Mouse (Mus musculus) midbrain, postnatal 0 days (tissue): ENCODE measurements around the gene Nfia. TPM values are rescaled to one million over a fixed set of nuclear protein-coding genes. Genes with fewer than 3 reads are reported as not detected.

Experiments used
- ATAC-seq: fragments of 200-750 bp; cut with Nextera tagmentation; 2 replicates; pipeline ENCODE4 v1.8.0; 2017; ENCODE audit warnings: moderate number of reproducible peaks, mild to moderate bottlenecking, moderate TSS enrichment, moderate library complexity; ENCODE audit not compliant: low FRiP score
- DNase-seq: peaks from one replicate; pipeline ENCODE4 v3.0.0-alpha.2; 2015; ENCODE audit warnings: low spot score
- H3K27ac ChIP-seq: fragments of 300-500 bp; sonication (generic); 2 replicates; pipeline ENCODE4 v1.5.1; 2014; ENCODE audit warnings: low read depth, mild to moderate bottlenecking, low read length, mixed read lengths
- H3K27me3 ChIP-seq: fragments of 300-500 bp; sonication (generic); 2 replicates; pipeline ENCODE4 v1.6.1; 2014; ENCODE audit warnings: low read length, control low read depth, mixed read lengths; ENCODE audit not compliant: insufficient read depth
- H3K36me3 ChIP-seq: fragments of 300-500 bp; sonication (generic); 2 replicates; pipeline ENCODE4 v1.6.1; 2014; ENCODE audit warnings: low read length, control low read depth, mixed read lengths; ENCODE audit not compliant: insufficient read depth
- H3K4me1 ChIP-seq: fragments of 300-500 bp; sonication (generic); 2 replicates; pipeline ENCODE4 v1.6.1; 2014; ENCODE audit warnings: mild to moderate bottlenecking, control low read depth, antibody characterized with exemption, low read length, mixed read lengths; ENCODE audit not compliant: insufficient read depth
- H3K4me2 ChIP-seq: fragments of 300-500 bp; sonication (generic); 2 replicates; pipeline ENCODE4 v1.6.1; 2014; ENCODE audit warnings: low read depth, mild to moderate bottlenecking, low read length, mixed read lengths; ENCODE audit not compliant: poor library complexity, severe bottlenecking
- H3K4me3 ChIP-seq: fragments of 300-500 bp; sonication (generic); 2 replicates; pipeline ENCODE4 v1.5.1; 2014; ENCODE audit warnings: low read depth, mild to moderate bottlenecking, low read length, moderate library complexity
- H3K9ac ChIP-seq: fragments of 300-500 bp; sonication (generic); replicated peaks from 2 replicates; pipeline ENCODE4 v1.6.1; 2014; ENCODE audit warnings: mild to moderate bottlenecking, low read length, moderate library complexity, mixed read lengths; ENCODE audit not compliant: poor library complexity, severe bottlenecking
- H3K9me3 ChIP-seq: fragments of 300-500 bp; sonication (generic); 2 replicates; pipeline ENCODE4 v1.6.1; 2016; ENCODE audit warnings: low read length, control low read depth
- CTCF ChIP-seq: IDR thresholded peaks from 2 replicates; pipeline ENCODE4 v1.5.1; 2016; ENCODE audit warnings: antibody characterized with exemption, mild to moderate bottlenecking
- WGBS: fragments of 180-500 bp; shearing (Covaris S2); extraction: QIAGEN DNeasy Blood & Tissue Kit; methylation state at CpG from one replicate; pipeline ENCODE4 v1.1.7; 2014; 5-methylcytosine and 5-hydroxymethylcytosine counted together
- polyA plus RNA-seq: library from polyadenylated mRNA; unstranded; fragments of >200 nt; fragmentation: Nextera tagmentation; extraction: Ambion mirVana; gene quantifications from 2 replicates; pipeline ENCODE4 v1.2.1, GENCODE M21; 2015
- total RNA-seq: library from RNA; depleted of rRNA; stranded (reverse); fragments of >200 nt; gene quantifications from 2 replicates; pipeline ENCODE4 v1.2.3, GENCODE M21; 2014

Nfia gene
- total and polyA plus RNA-seq, 2 experiments from 2014 or later: 35.7 to 51.7 TPM

DNA sequence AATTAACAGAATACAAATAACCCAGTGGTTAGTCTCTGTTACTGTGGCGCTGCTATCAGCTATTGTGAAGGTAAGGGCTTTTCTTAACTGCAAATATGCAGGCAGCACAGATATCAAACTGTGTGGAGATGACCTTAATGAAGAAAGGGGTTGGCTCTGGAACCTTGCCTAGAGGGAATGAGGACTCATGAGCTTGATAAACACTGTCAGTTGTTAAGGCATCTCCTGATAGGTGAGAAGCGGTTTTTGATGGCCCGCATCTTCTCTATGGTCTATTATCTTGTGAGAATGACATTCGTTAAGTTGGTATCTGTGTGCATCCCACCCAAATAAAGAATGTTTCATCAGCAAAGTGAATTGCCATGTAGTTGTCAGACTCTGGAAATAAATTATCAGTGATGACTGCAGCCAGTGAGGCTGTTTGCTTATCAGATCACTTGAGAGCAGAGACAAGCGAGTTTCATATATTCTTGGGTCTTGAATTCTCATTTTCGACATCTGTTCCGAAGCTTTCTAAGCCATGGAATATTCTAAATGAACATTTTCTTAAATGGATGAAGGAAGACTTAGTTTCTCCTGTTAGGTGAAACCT lies 37.9 kb downstream of the Nfia start:
- 84% methylated on average over 7 of the region's 7 CpGs for WGBS
- H3K4me1 ChIP-seq: no peaks in the 10 kb centered on the region
- no peak overlapping the region for H3K4me2 ChIP-seq
- ATAC-seq (no peak), DNase-seq (no peak)
- no peak overlapping the region for H3K27ac ChIP-seq
- H3K9ac ChIP-seq: no peak overlapping the region
- H3K9me3 ChIP-seq: no peaks in the 10 kb centered on the region
- H3K4me3 ChIP-seq: no peak overlapping the region
- TF ChIP-seq CTCF: no peak
- H3K27me3 ChIP-seq: no peaks in the 10 kb centered on the region
- H3K36me3 ChIP-seq: no peaks in the 10 kb centered on the region

DNA sequence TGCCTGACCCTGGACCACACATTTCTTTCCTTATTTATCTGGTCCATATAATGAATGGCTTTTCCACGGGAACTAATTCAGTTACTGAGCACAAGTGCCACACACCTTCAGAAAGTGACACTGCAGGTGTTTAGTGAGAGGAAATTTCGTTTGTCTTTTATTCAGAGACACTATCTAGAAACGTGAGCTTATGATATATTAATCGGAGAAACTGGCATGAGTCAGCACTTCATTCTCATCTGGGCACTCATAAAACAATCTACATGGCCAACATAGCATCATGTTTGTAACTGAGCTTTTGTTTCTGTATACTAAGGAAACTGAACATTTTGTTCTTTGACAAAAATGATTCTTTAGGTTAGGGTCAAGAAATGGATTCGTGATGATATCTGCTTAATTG lies 40.5 kb downstream of the Nfia start:
- Histone ChIP-seq H3K27me3 (no peaks in the 10 kb centered on the region), H3K4me1 (no peaks in the 10 kb centered on the region), H3K27ac (no peak overlapping the region), H3K9me3 (no peaks in the 10 kb centered on the region), H3K4me3 (no peak overlapping the region), H3K4me2 (no peak overlapping the region), H3K36me3 (no peaks in the 10 kb centered on the region), H3K9ac (no peak overlapping the region)
- ATAC-seq (no peak), DNase-seq (no peak)
- WGBS: 86% methylated on average over 5 of the region's 5 CpGs
- TF ChIP-seq CTCF: no peak

GRCm38 (mm10) chr4:97813996-97814395 lies 41.5 kb downstream of the Nfia start:
- Histone ChIP-seq H3K9me3 (no peaks in the 10 kb centered on the region), H3K9ac (no peak overlapping the region), H3K4me2 (no peak overlapping the region), H3K4me3 (no peak overlapping the region), H3K27me3 (no peaks in the 10 kb centered on the region), H3K36me3 (no peaks in the 10 kb centered on the region), H3K4me1 (no peaks in the 10 kb centered on the region), H3K27ac (no peak overlapping the region)
- WGBS: 62% methylated on average over 4 of the region's 4 CpGs
- TF ChIP-seq CTCF: no peak
- DNase-seq: no peak
- ATAC-seq: no peak

- Histone ChIP-seq H3K9me3 (no peaks in the 10 kb centered on the region), H3K27ac (no peak overlapping the region), H3K4me2 (no peak overlapping the region), H3K9ac (no peak overlapping the region), H3K4me1 (no peaks in the 10 kb centered on the region), H3K4me3 (no peak overlapping the region), H3K36me3 (no peaks in the 10 kb centered on the region), H3K27me3 (no peaks in the 10 kb centered on the region)
- WGBS: 89% methylated on average over 7 of the region's 7 CpGs
- DNase-seq: no peak
- no peak for TF ChIP-seq CTCF
- no peak for ATAC-seq
These were observed 42.0 kb downstream of the Nfia start for GRCm38 (mm10) chr4:97814515-97814914.

GRCm38 (mm10) chr4:97816001-97816400 lies 43.5 kb downstream of the Nfia start:
- ATAC-seq: no peak
- H3K4me2 ChIP-seq: no peak overlapping the region
- no peak for TF ChIP-seq CTCF
- no peak overlapping the region for H3K9ac ChIP-seq
- H3K27me3 ChIP-seq: no peaks in the 10 kb centered on the region
- H3K36me3 ChIP-seq: no peaks in the 10 kb centered on the region
- no peak overlapping the region for H3K27ac ChIP-seq
- H3K9me3 ChIP-seq: no peaks in the 10 kb centered on the region
- H3K4me3 ChIP-seq: no peak overlapping the region
- no peaks in the 10 kb centered on the region for H3K4me1 ChIP-seq
- DNase-seq: no peak

GRCm38 (mm10) chr4:97816753-97817152 lies 44.2 kb downstream of the Nfia start:
- Histone ChIP-seq H3K9me3 (no peaks in the 10 kb centered on the region), H3K4me1 (no peaks in the 10 kb centered on the region), H3K4me2 (no peak overlapping the region), H3K36me3 (no peaks in the 10 kb centered on the region), H3K27me3 (no peaks in the 10 kb centered on the region), H3K27ac (no peak overlapping the region), H3K4me3 (no peak overlapping the region), H3K9ac (no peak overlapping the region)
- no peak for TF ChIP-seq CTCF
- 87% methylated on average over 3 of the region's 3 CpGs for WGBS
- ATAC-seq (no peak), DNase-seq (no peak)
